Mouse (Mus musculus): ENCODE results near the gene Derl3. TPM values are rescaled to one million over a fixed set of nuclear protein-coding genes. Genes with fewer than 3 reads are reported as not detected.

Gene Derl3
- polyA plus RNA-seq, 1 experiment from 2014 or later = 2.6 TPM

Other genes with a start within 250 kb of the Derl3 start
- 11.8 and 13.0 TPM in 2 replicates for gene Susd2, start 249.4 kb upstream of the Derl3 start, polyA plus RNA-seq (2014; fragmentation: Nextera tagmentation; extraction: Ambion mirVana)
- 39.7 and 47.2 TPM in 2 replicates for gene Cabin1, start 129.1 kb upstream of the Derl3 start, polyA plus RNA-seq (2014; fragmentation: Nextera tagmentation; extraction: Ambion mirVana)
- gene Ddt, start 120.0 kb upstream of the Derl3 start, polyA plus RNA-seq (2014; fragmentation: Nextera tagmentation; extraction: Ambion mirVana) = 57.4 and 64.9 TPM in 2 replicates
- gene Gm20441, start 112.5 kb upstream of the Derl3 start, polyA plus RNA-seq (2014; fragmentation: Nextera tagmentation; extraction: Ambion mirVana) = not detected in 2 replicates
- 28.0 and 28.7 TPM in 2 replicates for gene Gstt3, start 112.0 kb upstream of the Derl3 start, polyA plus RNA-seq (2014; fragmentation: Nextera tagmentation; extraction: Ambion mirVana)
- gene Gstt1, start 94.8 kb upstream of the Derl3 start, polyA plus RNA-seq (2014; fragmentation: Nextera tagmentation; extraction: Ambion mirVana) = 11.4 and 11.6 TPM in 2 replicates
- not detected in 2 replicates for gene Gstt4, start 70.9 kb upstream of the Derl3 start, polyA plus RNA-seq (2014; fragmentation: Nextera tagmentation; extraction: Ambion mirVana)
- 39.6 and 41.3 TPM in 2 replicates for gene Gstt2, start 56.0 kb upstream of the Derl3 start, polyA plus RNA-seq (2014; fragmentation: Nextera tagmentation; extraction: Ambion mirVana)
- 3,019 and 3,193 TPM in 2 replicates for gene Mif, start 33.2 kb upstream of the Derl3 start, polyA plus RNA-seq (2014; fragmentation: Nextera tagmentation; extraction: Ambion mirVana)
- 189 and 192 TPM in 2 replicates for gene Smarcb1, start 28.2 kb downstream of the Derl3 start, polyA plus RNA-seq (2014; fragmentation: Nextera tagmentation; extraction: Ambion mirVana)
- 82.3 and 123 TPM in 2 replicates for gene Chchd10, start 39.7 kb downstream of the Derl3 start, polyA plus RNA-seq (2014; fragmentation: Nextera tagmentation; extraction: Ambion mirVana)
- 40.9 and 56.8 TPM in 2 replicates for gene Mmp11, start 43.1 kb downstream of the Derl3 start, polyA plus RNA-seq (2014; fragmentation: Nextera tagmentation; extraction: Ambion mirVana)
- gene Gm867, start 47.3 kb downstream of the Derl3 start, polyA plus RNA-seq (2014; fragmentation: Nextera tagmentation; extraction: Ambion mirVana) = not detected in 2 replicates
- 0.73 TPM in 1 of 2 replicates, not detected in the other for gene Vpreb3, start 49.6 kb downstream of the Derl3 start, polyA plus RNA-seq (2014; fragmentation: Nextera tagmentation; extraction: Ambion mirVana)
- not detected in 2 replicates for gene Gm5134, start 61.1 kb downstream of the Derl3 start, polyA plus RNA-seq (2014; fragmentation: Nextera tagmentation; extraction: Ambion mirVana)
- 25.2 and 26.7 TPM in 2 replicates for gene Zfp280b, start 139.2 kb downstream of the Derl3 start, polyA plus RNA-seq (2014; fragmentation: Nextera tagmentation; extraction: Ambion mirVana)
- not detected in 2 replicates for gene Slc5a4b, start 217.5 kb downstream of the Derl3 start, polyA plus RNA-seq (2014; fragmentation: Nextera tagmentation; extraction: Ambion mirVana)

Measured in intestine, embryonic 14.5 days (tissue).